Mouse (Mus musculus) kidney, embryonic 15.5 days (tissue): Measurements from ENCODE around the gene Jmjd6. TPM values are rescaled to one million over a fixed set of nuclear protein-coding genes. Genes with fewer than 3 reads are reported as not detected.

Source experiments
- ATAC-seq: fragments of 200-750 bp; cut with Nextera tagmentation; replicated peaks from 2 replicates; pipeline ENCODE4 v1.8.0; 2017; ENCODE audit warnings: moderate TSS enrichment; ENCODE audit not compliant: low FRiP score
- H3K27ac ChIP-seq: fragments of 300-500 bp; sonication (generic); 2 replicates; pipeline ENCODE4 v1.5.1; 2015; ENCODE audit warnings: mild to moderate bottlenecking, inconsistent platforms
- H3K27me3 ChIP-seq: fragments of 300-500 bp; sonication (generic); 2 replicates; pipeline ENCODE4 v1.6.1; 2015; ENCODE audit warnings: inconsistent platforms
- H3K36me3 ChIP-seq: fragments of 300-500 bp; sonication (generic); 2 replicates; pipeline ENCODE4 v1.6.1; 2015; ENCODE audit warnings: inconsistent platforms
- H3K4me1 ChIP-seq: fragments of 300-500 bp; sonication (generic); 2 replicates; pipeline ENCODE4 v1.6.1; 2015; ENCODE audit warnings: inconsistent platforms
- H3K4me2 ChIP-seq: fragments of 300-500 bp; sonication (generic); 2 replicates; pipeline ENCODE4 v1.6.1; 2015; ENCODE audit warnings: moderate library complexity, mild to moderate bottlenecking, inconsistent platforms
- H3K4me3 ChIP-seq: fragments of 300-500 bp; sonication (generic); replicated peaks from 2 replicates; pipeline ENCODE4 v1.5.1; 2015; ENCODE audit warnings: mild to moderate bottlenecking, inconsistent platforms
- H3K9ac ChIP-seq: fragments of 300-500 bp; sonication (generic); 2 replicates; pipeline ENCODE4 v1.6.1; 2015; ENCODE audit warnings: mild to moderate bottlenecking, inconsistent platforms
- H3K9me3 ChIP-seq: fragments of 300-500 bp; sonication (generic); replicated peaks from 2 replicates; pipeline ENCODE4 v1.6.1; 2016; ENCODE audit warnings: inconsistent platforms
- WGBS: fragments of 180-500 bp; shearing (Covaris S2); methylation state at CpG from one replicate; pipeline ENCODE4 v1.1.7; 2015; ENCODE audit warnings: mixed read lengths; 5-methylcytosine and 5-hydroxymethylcytosine counted together
- polyA plus RNA-seq: library from polyadenylated mRNA; unstranded; fragments of >200 nt; fragmentation: Nextera tagmentation; extraction: Ambion mirVana; gene quantifications from 2 replicates; pipeline ENCODE4 v1.2.1, GENCODE M21; 2015

Jmjd6 gene
- polyA plus RNA-seq, 1 experiment from 2014 or later = 75.5 TPM

GRCm38 (mm10) chr11:116808811-116809395 is 34.3 kb downstream of the Jmjd6 start:
- Histone ChIP-seq H3K4me3 (no peak overlapping the region), H3K36me3 (no peaks in the 10 kb centered on the region), H3K9ac (no peak overlapping the region), H3K4me2 (no peak overlapping the region), H3K4me1 (peaks cover 46% of the 10 kb centered on the region), H3K27ac (no peak overlapping the region), H3K27me3 (peaks cover 4% of the 10 kb centered on the region; the same call in 1 of the 2 replicates), H3K9me3 (no peaks in the 10 kb centered on the region)
- no peak for ATAC-seq
- WGBS = 84% methylated on average over 11 of the region's 11 CpGs

DNA sequence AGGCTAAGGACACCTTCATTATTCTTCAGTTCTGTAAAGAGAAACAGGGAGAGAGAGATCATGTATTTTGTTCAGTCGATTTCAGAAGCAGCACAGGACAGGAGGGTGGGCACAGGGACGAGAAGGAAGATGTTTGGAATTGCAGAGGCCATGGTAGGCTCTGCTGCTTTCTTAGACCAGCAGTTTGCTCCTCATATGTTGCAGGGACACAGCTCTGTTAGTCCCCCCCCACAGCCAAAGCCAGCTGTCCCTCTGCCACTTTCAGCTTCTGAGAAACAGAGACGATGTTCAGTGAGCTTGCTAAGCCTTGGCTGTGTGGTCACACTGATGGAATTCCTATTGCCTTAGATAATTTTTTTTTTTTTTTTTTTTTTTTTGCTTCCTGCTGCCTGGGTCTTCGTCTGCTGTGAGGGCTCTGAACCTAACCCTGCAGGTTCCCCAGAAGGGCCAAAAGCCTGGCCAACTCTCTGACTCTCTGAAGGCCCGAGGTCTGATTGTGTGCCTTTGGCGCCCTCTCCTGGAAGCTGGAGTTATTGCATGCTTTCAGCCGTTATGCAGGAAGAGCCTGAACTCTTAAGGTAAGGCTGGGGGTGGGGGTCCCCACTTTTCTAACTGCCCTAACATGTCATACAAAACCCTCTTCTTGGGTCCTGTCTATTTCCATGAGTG is 35.2 kb downstream of the Jmjd6 start:
- Histone ChIP-seq H3K9ac (no peak overlapping the region), H3K4me3 (no peak overlapping the region), H3K27ac (peak overlapping the region; percentile 42), H3K4me1 (peaks cover 38% of the 10 kb centered on the region), H3K36me3 (no peaks in the 10 kb centered on the region), H3K9me3 (no peaks in the 10 kb centered on the region), H3K4me2 (no peak overlapping the region), H3K27me3 (peaks cover 4% of the 10 kb centered on the region; the same call in 1 of the 2 replicates)
- 28% methylated on average over 7 of the region's 7 CpGs for WGBS
- ATAC-seq = no peak

DNA sequence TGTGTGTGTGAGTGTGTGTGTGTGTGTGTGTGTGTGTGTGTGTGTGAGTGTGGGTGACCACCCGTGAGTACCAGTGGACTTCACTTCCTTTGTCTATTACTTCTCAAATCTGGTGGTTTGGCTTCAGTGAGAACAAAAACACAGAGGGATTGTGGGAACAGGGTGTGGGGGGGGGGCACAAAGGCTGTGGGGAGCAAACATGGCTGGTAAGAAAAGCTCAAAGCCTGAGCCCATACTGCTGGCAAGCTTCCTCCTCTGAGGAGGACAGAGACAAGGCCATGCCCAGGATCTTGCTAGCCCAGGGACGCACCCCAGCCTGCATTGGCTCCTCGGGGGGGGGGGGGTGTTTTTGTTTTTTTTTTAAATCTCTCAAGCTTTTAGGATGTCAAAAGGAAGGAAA is 35.7 kb downstream of the Jmjd6 start:
- Histone ChIP-seq H3K36me3 (no peaks in the 10 kb centered on the region), H3K9ac (no peak overlapping the region), H3K27me3 (peaks cover 4% of the 10 kb centered on the region; the same call in 1 of the 2 replicates), H3K4me1 (peaks cover 32% of the 10 kb centered on the region), H3K4me2 (no peak overlapping the region), H3K27ac (peak overlapping the region; percentile 42), H3K4me3 (no peak overlapping the region), H3K9me3 (no peaks in the 10 kb centered on the region)
- 69% methylated on average over 3 of the region's 3 CpGs for WGBS
- ATAC-seq = no peak

DNA sequence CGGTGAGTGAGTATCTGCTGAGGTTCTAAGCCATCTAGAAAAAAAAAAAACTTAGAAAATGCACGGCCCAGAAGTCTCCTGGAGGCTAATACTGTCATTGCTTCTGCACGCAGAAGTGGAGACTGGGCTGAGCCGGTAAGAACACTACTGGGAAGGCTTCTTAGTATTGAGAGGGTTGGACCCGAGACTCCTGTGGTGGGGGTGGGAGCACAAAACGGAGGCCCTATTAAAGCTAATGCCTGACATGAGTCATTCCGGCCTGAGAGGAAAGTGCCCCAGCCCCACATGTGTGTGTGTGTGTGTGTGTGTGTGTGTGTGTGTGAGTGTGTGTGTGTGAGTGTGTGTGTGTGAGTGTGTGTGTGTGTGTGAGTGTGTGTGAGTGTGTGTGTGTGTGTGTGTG is 36.1 kb downstream of the Jmjd6 start:
- H3K27me3 ChIP-seq = peaks cover 4% of the 10 kb centered on the region; the same call in 1 of the 2 replicates
- 0 out of 2 replicates have a peak overlapping the region, but pooled peaks have one; percentile 42 for H3K27ac ChIP-seq
- H3K9ac ChIP-seq = no peak overlapping the region
- no peak for ATAC-seq
- no peaks in the 10 kb centered on the region for H3K36me3 ChIP-seq
- WGBS = 50% methylated on average over 7 of the region's 7 CpGs
- peaks cover 28% of the 10 kb centered on the region for H3K4me1 ChIP-seq
- H3K4me3 ChIP-seq = no peak overlapping the region
- no peaks in the 10 kb centered on the region for H3K9me3 ChIP-seq
- H3K4me2 ChIP-seq = no peak overlapping the region

DNA sequence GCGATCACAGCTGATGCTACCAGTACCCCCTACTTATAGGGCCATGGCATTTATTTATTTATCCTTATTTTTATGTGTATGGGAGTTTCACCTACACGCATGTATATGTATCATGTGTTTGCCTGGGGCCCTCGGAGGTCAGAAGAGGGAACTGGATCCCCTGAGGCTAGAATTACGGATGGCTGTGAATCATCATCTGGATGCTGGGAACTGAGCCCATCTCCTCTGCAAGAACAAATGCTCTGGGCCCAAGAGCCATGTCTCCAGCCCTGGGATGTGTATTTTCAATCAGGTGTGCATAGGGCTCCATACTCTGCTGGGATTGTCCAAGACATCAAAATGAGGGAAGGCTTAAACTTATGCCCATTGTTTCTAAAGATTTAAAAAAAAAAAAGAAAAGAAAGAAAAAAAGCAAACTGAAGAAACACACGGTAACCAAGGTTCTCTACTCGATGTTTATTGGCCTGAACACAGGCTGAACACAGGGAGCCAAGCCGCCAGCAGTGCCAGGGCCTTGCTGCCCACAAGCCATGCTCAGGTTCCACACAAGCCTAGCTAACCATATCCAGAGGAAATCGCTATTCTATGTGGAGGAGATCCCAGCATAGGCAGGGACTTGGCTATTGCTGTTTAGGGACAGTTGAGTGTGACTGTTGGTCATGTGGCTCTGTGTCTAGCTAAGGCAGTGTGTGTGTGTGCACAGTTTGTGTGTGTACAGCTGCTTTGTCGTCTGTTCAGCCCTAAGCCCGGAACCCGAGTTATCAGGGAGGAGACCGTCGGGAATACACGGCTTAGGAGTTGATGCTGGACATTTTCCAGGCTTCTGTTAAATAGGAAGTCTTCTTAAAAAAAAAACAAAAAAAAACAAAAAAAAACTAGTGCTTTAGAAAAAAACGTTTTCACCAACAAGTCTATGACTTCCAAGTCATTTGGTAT is 36.8 kb downstream of the Jmjd6 start:
- Histone ChIP-seq H3K27me3 (peaks cover 4% of the 10 kb centered on the region; the same call in 1 of the 2 replicates), H3K36me3 (no peaks in the 10 kb centered on the region), H3K4me1 (peaks cover 22% of the 10 kb centered on the region), H3K9me3 (no peaks in the 10 kb centered on the region), H3K4me2 (no peak overlapping the region), H3K27ac (peak overlapping the region; percentile 74), H3K4me3 (no peak overlapping the region), H3K9ac (no peak overlapping the region)
- ATAC-seq = no peak
- 64% methylated on average over 15 of the region's 15 CpGs for WGBS

DNA sequence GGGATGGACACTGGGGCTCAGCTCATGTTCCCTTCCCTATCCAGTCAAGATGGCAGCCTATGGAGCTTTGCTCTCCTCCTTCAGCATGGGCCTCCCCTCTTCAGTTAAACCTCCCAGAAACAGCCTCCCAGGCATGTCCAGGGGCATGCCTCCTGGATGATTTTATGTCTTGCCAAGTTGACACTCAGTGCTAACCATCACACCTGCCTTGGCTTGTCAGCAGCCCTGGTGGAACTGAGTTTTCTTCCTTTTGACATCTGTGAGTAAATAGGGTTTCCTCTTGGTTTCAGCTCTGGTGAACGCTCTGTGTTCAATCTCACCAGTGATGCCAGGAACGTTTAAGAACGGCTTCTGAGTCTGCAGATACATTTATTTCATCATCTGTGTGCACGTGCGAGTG is 40.5 kb downstream of the Jmjd6 start:
- 85% methylated on average over 5 of the region's 5 CpGs for WGBS
- Histone ChIP-seq H3K9ac (no peak overlapping the region), H3K4me2 (no peak overlapping the region), H3K36me3 (no peaks in the 10 kb centered on the region), H3K9me3 (no peaks in the 10 kb centered on the region), H3K4me3 (no peak overlapping the region), H3K27me3 (no peaks in the 10 kb centered on the region), H3K27ac (no peak overlapping the region), H3K4me1 (peaks cover 15% of the 10 kb centered on the region)
- ATAC-seq = no peak

DNA sequence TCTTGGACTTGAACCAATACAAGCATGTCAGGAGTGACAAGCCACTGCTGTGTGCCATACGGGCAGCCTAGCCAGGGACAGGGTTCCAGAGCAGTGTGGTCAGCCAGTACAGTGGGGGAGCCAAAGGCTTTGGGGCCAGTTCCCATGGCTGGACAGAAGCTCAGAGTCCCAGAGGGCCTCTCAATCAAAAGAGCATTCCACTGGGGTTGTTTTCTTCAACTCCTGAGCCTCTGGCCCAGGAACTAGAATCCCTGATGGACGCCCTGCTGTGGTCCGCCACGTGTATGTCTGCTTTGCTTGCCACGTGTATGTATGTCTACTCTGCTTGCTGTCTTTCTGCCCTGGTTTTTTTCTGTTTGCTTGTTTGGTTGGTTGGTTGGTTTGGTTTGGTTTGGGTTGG is 42.1 kb downstream of the Jmjd6 start:
- 64% methylated on average over 5 of the region's 5 CpGs for WGBS
- Histone ChIP-seq H3K36me3 (no peaks in the 10 kb centered on the region), H3K27me3 (no peaks in the 10 kb centered on the region), H3K4me3 (no peak overlapping the region), H3K4me1 (peaks cover 5% of the 10 kb centered on the region), H3K27ac (no peak overlapping the region), H3K9ac (no peak overlapping the region), H3K4me2 (no peak overlapping the region), H3K9me3 (no peaks in the 10 kb centered on the region)
- no peak for ATAC-seq

DNA sequence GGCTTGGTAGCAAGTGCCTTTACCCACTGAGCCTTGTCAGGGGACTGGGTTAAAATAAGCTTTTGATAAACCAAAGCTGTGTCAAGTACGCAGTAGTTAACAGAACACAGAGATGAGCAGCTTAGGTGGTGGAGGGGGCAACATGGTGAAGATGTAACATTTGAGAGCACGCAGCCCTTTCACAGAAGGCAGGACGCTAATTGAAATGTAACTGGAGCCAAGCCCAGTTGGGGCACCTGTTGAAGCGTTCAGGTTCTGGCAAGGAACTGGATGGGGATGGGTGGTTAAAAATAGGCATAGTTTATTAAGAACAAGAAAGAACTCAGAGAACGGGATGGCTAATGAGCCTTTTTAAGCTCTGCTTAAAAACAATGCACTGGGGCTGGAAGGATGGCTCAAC is 43.9 kb downstream of the Jmjd6 start:
- no peaks in the 10 kb centered on the region for H3K27me3 ChIP-seq
- no peak overlapping the region for H3K9ac ChIP-seq
- WGBS = 79% methylated on average over 5 of the region's 5 CpGs
- peaks cover 5% of the 10 kb centered on the region; the same call in 1 of the 2 replicates for H3K4me1 ChIP-seq
- H3K4me3 ChIP-seq = no peak overlapping the region
- no peak overlapping the region for H3K27ac ChIP-seq
- no peak for ATAC-seq
- no peak overlapping the region for H3K4me2 ChIP-seq
- no peaks in the 10 kb centered on the region for H3K9me3 ChIP-seq
- H3K36me3 ChIP-seq = no peaks in the 10 kb centered on the region

Other genes with a start within 250 kb of the Jmjd6 start
- 9.5 and 9.8 TPM in 2 replicates for gene Rhbdf2, start 216.4 kb downstream of the Jmjd6 start, polyA plus RNA-seq
- 1.1 and 1.6 TPM in 2 replicates for gene Prcd, start 189.9 kb downstream of the Jmjd6 start, polyA plus RNA-seq
- gene Cygb, start 189.1 kb downstream of the Jmjd6 start, polyA plus RNA-seq = 13.7 and 16.0 TPM in 2 replicates
- not detected in 2 replicates for gene St6galnac1, start 67.9 kb downstream of the Jmjd6 start, polyA plus RNA-seq
- 16.7 and 20.8 TPM in 2 replicates for gene Mxra7, start 15.4 kb downstream of the Jmjd6 start, polyA plus RNA-seq
- 51.5 and 60.6 TPM in 2 replicates for gene Mettl23, start 171 bp downstream of the Jmjd6 start, polyA plus RNA-seq
- 37.9 and 39.6 TPM in 2 replicates for gene Mfsd11, start 9.0 kb upstream of the Jmjd6 start, polyA plus RNA-seq
- gene Srsf2, start 9.6 kb upstream of the Jmjd6 start, polyA plus RNA-seq = 810 and 860 TPM in 2 replicates
- 0.13 and 0.43 TPM in 2 replicates for gene Mgat5b, start 75.4 kb upstream of the Jmjd6 start, polyA plus RNA-seq